Mouse (Mus musculus): ENCODE results near the gene Hrh1. TPM values are rescaled to one million over a fixed set of nuclear protein-coding genes. Genes with fewer than 3 reads are reported as not detected.

Hrh1 gene
- polyA plus RNA-seq (2015; fragmentation: Nextera tagmentation; extraction: Ambion mirVana), result 0.17 and 0.23 TPM in 2 replicates

DNA sequence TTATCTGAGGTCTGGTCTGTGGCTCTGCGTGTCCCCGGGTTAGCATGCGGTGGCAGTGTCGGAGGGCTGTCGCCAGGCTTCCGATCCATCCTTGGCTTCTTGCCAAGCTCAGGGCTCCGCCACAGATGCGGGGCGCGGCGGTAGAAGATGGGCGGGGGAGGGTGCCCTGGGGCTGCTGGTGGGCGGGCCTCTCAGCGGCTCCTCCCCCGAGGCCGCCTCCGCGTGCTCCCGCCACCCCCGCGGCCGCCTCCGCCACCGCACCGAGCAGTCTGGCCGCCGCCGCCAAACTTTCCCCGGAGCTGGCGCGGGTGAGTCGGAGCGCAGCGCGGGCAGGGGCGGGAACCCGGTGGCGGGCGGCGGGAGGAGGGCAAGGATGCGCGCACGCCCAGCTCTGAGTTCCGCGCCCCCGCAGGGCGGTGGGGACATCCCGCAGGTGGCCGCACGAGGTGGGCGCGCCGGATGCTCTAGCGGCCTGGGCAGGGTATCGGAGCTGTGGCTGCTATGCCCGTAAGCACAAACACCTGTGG, at the start of gene Hrh1:
Gene Hrh1 (plus strand): TSS at position 246 of the 527 bp plus-strand sequence.
- DNase-seq (ENCODE audit: low spot score) (peak; percentile 28), ATAC-seq (replicated peaks; ENCODE audit: low FRiP score, low read depth) (0 out of 2 replicates have a peak, but pooled peaks have one; percentile 13)
- under 1% methylated on average over 27 of the region's 56 CpGs for WGBS
- H3K36me3 ChIP-seq (ENCODE audit: insufficient read depth, low read length), result no peaks in the 10 kb centered on the region
- no peak within 1 kb of the TSS for H3K27ac ChIP-seq
- no peaks in the 10 kb centered on the region for H3K9me3 ChIP-seq (replicated peaks; ENCODE audit: low read length)
- TF ChIP-seq CTCF (IDR thresholded peaks at IDR 0.05; ENCODE audit: low read depth), result no peak
- peaks cover 31% of the 10 kb centered on the region for H3K27me3 ChIP-seq (ENCODE audit: insufficient read depth, low read length)
- H3K4me1 ChIP-seq (replicated peaks; ENCODE audit: insufficient read depth, low read length), result no peaks in the 10 kb centered on the region; the same call in 1 of the 2 replicates
- peak within 1 kb of the TSS; percentile 90 for H3K4me2 ChIP-seq (ENCODE audit: low read length)
- H3K4me3 ChIP-seq (replicated peaks; ENCODE audit: low read depth, low read length), result peak within 1 kb of the TSS; percentile 43
- H3K9ac ChIP-seq (ENCODE audit: low read depth, low read length), result 0 out of 2 replicates have a peak within 1 kb of the TSS, but pooled peaks have one; percentile 42

DNA sequence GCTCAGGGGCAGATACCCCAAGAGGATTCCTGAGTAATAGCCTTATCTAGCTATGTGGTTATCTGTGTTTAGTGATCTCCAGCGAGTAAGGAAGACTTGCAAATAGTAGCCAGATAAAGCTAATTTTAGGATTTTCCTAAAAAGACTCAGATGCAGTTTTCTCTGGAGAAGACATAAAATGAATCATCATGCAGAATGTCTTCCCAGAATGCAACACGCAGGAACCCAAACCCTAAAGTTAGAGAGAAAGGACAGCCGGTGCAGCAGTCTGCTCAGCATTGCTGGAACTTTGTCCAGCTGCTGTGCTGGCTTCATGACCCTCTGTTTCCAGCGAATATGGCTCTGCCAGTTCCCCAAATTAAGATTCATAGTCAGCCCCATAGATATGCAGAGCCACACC, 43.1 kb upstream of the Hrh1 start:
- DNase-seq (ENCODE audit: low spot score), result peak; percentile 22
- no peaks in the 10 kb centered on the region for H3K27me3 ChIP-seq (ENCODE audit: insufficient read depth, low read length)
- no peak overlapping the region for H3K27ac ChIP-seq
- no peak overlapping the region for H3K9ac ChIP-seq (ENCODE audit: low read depth, low read length)
- no peak for ATAC-seq (replicated peaks; ENCODE audit: low FRiP score, low read depth)
- no peak overlapping the region for H3K4me2 ChIP-seq (ENCODE audit: low read length)
- 64% methylated on average over 4 of the region's 4 CpGs for WGBS
- no peaks in the 10 kb centered on the region for H3K9me3 ChIP-seq (replicated peaks; ENCODE audit: low read length)
- TF ChIP-seq CTCF (IDR thresholded peaks at IDR 0.05; ENCODE audit: low read depth), result no peak
- H3K4me3 ChIP-seq (replicated peaks; ENCODE audit: low read depth, low read length), result no peak overlapping the region
- H3K36me3 ChIP-seq (ENCODE audit: insufficient read depth, low read length), result no peaks in the 10 kb centered on the region
- no peaks in the 10 kb centered on the region for H3K4me1 ChIP-seq (replicated peaks; ENCODE audit: insufficient read depth, low read length)

DNA sequence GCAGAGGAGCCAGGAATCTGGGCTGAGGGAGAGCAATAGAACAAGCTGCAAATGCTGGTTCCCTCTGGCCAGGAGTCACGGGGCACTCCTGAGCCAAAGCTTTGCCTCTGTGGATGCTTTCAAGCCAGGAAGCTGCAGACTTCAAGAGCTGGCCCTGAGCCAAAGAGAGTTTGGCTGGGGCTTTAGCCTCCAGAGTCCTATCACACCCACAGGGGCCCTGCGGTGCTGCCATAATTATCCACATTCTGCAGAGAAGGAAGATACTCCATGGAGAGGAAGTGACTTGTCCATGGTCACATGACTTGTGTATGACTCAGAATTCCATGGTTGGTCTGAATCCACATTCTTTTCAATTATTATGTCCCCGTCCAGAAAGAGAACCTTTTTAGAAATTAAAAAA, 39.6 kb upstream of the Hrh1 start:
- DNase-seq (ENCODE audit: low spot score) (no peak), ATAC-seq (replicated peaks; ENCODE audit: low FRiP score, low read depth) (no peak)
- H3K9me3 ChIP-seq (replicated peaks; ENCODE audit: low read length), result no peaks in the 10 kb centered on the region
- WGBS, result 58% methylated on average over 3 of the region's 3 CpGs
- no peaks in the 10 kb centered on the region for H3K36me3 ChIP-seq (ENCODE audit: insufficient read depth, low read length)
- no peaks in the 10 kb centered on the region for H3K27me3 ChIP-seq (ENCODE audit: insufficient read depth, low read length)
- H3K4me1 ChIP-seq (replicated peaks; ENCODE audit: insufficient read depth, low read length), result no peaks in the 10 kb centered on the region
- H3K4me2 ChIP-seq (ENCODE audit: low read length), result no peak overlapping the region
- H3K27ac ChIP-seq, result no peak overlapping the region
- no peak overlapping the region for H3K4me3 ChIP-seq (replicated peaks; ENCODE audit: low read depth, low read length)
- TF ChIP-seq CTCF (IDR thresholded peaks at IDR 0.05; ENCODE audit: low read depth), result no peak
- H3K9ac ChIP-seq (ENCODE audit: low read depth, low read length), result no peak overlapping the region

DNA sequence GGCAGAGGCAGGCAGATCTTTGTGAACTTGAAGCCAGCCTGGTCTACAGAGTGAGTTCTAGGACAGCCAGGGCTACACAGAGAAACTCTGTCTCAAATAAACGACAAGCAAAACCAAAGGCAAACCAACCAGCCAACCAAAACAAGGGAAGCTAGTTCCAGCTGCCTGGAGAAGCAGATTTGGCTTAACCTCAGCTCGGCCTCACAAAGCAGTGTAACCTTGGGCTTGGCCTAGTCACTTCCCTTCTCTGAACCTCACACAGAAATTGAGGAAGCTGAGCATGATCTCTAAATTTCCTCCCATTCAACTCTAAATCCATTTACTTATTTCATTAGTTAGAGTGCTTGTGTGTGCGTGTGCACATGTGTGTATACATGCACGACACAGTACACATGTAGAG, 35.4 kb upstream of the Hrh1 start:
- no peak overlapping the region for H3K27ac ChIP-seq
- WGBS, result 66% methylated on average over 4 of the region's 4 CpGs

DNA sequence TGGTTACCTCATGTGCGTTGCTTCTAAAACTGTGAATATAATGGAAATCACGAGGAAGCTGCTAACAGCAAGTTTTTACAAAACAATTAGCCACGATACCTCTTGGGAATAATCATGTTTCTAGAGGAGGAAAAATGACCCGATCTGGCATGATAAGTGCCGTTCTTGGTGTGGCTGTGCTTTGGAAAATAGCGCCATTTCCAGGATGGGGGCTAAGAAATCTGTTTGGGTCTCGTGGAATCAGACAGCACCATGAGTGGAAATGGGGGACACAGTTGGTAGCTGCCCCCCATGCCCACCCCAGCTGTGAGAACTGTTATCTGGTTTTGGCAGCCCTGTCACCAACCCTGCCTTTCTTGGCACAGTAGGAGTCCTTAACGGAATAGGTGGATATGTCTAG, 34.0 kb upstream of the Hrh1 start:
- DNase-seq (ENCODE audit: low spot score), result no peak
- no peak for TF ChIP-seq CTCF (IDR thresholded peaks at IDR 0.05; ENCODE audit: low read depth)
- no peak for ATAC-seq (replicated peaks; ENCODE audit: low FRiP score, low read depth)
- Histone ChIP-seq H3K4me3 (replicated peaks; ENCODE audit: low read depth, low read length) (no peak overlapping the region), H3K27me3 (ENCODE audit: insufficient read depth, low read length) (0 out of 2 replicates have a peak, but pooled peaks cover 3% of the 10 kb centered on the region), H3K36me3 (ENCODE audit: insufficient read depth, low read length) (no peaks in the 10 kb centered on the region), H3K4me1 (replicated peaks; ENCODE audit: insufficient read depth, low read length) (no peaks in the 10 kb centered on the region), H3K4me2 (ENCODE audit: low read length) (no peak overlapping the region), H3K9ac (ENCODE audit: low read depth, low read length) (no peak overlapping the region), H3K27ac (no peak overlapping the region), H3K9me3 (replicated peaks; ENCODE audit: low read length) (no peaks in the 10 kb centered on the region)
- WGBS, result 85% methylated on average over 8 of the region's 8 CpGs

More for the DNA sequence above, 35.4 kb upstream of the Hrh1 start:
- Histone ChIP-seq H3K4me2 (ENCODE audit: low read length) (no peak overlapping the region), H3K27me3 (ENCODE audit: insufficient read depth, low read length) (0 out of 2 replicates have a peak, but pooled peaks cover 3% of the 10 kb centered on the region), H3K9ac (ENCODE audit: low read depth, low read length) (no peak overlapping the region), H3K9me3 (replicated peaks; ENCODE audit: low read length) (no peaks in the 10 kb centered on the region), H3K4me1 (replicated peaks; ENCODE audit: insufficient read depth, low read length) (no peaks in the 10 kb centered on the region), H3K4me3 (replicated peaks; ENCODE audit: low read depth, low read length) (no peak overlapping the region), H3K36me3 (ENCODE audit: insufficient read depth, low read length) (no peaks in the 10 kb centered on the region)
- no peak for ATAC-seq (replicated peaks; ENCODE audit: low FRiP score, low read depth)
- no peak for DNase-seq (ENCODE audit: low spot score)
- TF ChIP-seq CTCF (IDR thresholded peaks at IDR 0.05; ENCODE audit: low read depth), result no peak

DNA sequence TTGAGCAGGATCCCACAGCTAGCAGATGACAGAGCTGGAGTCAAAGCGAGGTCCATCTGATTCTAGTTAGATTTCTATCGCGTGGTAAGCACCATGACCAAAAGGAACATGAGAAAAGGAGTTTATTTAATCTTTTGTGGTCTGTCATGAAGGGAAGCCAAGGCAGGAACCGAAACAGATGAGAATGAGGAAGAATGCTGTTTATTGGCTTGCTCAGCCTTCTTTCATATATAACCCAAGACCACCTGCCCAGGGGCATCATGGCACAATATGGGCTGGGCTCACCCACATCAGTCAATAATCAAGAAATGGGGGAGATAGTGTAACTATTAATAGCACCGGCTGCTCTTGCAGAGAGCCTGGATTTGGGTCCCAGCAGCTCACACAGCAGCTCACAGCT, 33.0 kb upstream of the Hrh1 start:
- ATAC-seq (replicated peaks; ENCODE audit: low FRiP score, low read depth), result no peak
- 86% methylated on average over 5 of the region's 5 CpGs for WGBS
- TF ChIP-seq CTCF (IDR thresholded peaks at IDR 0.05; ENCODE audit: low read depth), result no peak

DNA sequence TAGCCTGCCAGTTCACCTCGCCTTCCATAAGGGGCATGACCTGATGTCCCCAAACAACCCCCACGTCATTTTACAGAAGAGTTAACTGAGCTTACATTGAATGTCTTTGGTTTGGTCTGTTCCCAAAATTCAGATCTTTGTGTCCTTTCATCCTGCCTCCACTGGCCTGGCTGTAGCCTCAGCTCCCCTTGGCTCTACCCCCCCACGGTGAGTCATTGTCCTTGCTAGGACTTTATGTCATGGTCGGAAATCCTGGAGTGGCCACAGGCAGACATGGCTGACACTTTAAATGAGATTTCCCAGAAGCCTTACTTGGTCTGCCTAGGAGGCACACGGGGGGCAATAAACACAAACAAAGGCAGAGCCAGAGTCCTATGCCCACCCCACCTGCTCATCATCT, 31.5 kb upstream of the Hrh1 start:
- H3K9ac ChIP-seq (ENCODE audit: low read depth, low read length), result no peak overlapping the region
- H3K9me3 ChIP-seq (replicated peaks; ENCODE audit: low read length), result no peaks in the 10 kb centered on the region
- no peak overlapping the region for H3K4me2 ChIP-seq (ENCODE audit: low read length)
- 0 out of 2 replicates have a peak, but pooled peaks cover 3% of the 10 kb centered on the region for H3K27me3 ChIP-seq (ENCODE audit: insufficient read depth, low read length)
- H3K4me3 ChIP-seq (replicated peaks; ENCODE audit: low read depth, low read length), result no peak overlapping the region
- H3K36me3 ChIP-seq (ENCODE audit: insufficient read depth, low read length), result no peaks in the 10 kb centered on the region
- ATAC-seq (replicated peaks; ENCODE audit: low FRiP score, low read depth) (no peak), DNase-seq (ENCODE audit: low spot score) (no peak)
- H3K4me1 ChIP-seq (replicated peaks; ENCODE audit: insufficient read depth, low read length), result no peaks in the 10 kb centered on the region
- TF ChIP-seq CTCF (IDR thresholded peaks at IDR 0.05; ENCODE audit: low read depth), result no peak
- WGBS, result 56% methylated on average over 5 of the region's 5 CpGs
- H3K27ac ChIP-seq, result no peak overlapping the region

More for the DNA sequence above, 33.0 kb upstream of the Hrh1 start:
- Histone ChIP-seq H3K27me3 (ENCODE audit: insufficient read depth, low read length) (0 out of 2 replicates have a peak, but pooled peaks cover 3% of the 10 kb centered on the region), H3K27ac (no peak overlapping the region), H3K9ac (ENCODE audit: low read depth, low read length) (no peak overlapping the region), H3K4me2 (ENCODE audit: low read length) (no peak overlapping the region), H3K4me3 (replicated peaks; ENCODE audit: low read depth, low read length) (no peak overlapping the region), H3K4me1 (replicated peaks; ENCODE audit: insufficient read depth, low read length) (no peaks in the 10 kb centered on the region), H3K36me3 (ENCODE audit: insufficient read depth, low read length) (no peaks in the 10 kb centered on the region), H3K9me3 (replicated peaks; ENCODE audit: low read length) (no peaks in the 10 kb centered on the region)
- no peak for DNase-seq (ENCODE audit: low spot score)

All from kidney, postnatal 0 days (tissue).